Mouse (Mus musculus) lung, postnatal 0 days (tissue): ENCODE measurements around the gene Faap100. TPM values are rescaled to one million over a fixed set of nuclear protein-coding genes. Genes with fewer than 3 reads are reported as not detected.
"Not testable (repeated sequence)": the region's sequence is repeated elsewhere in the genome, so short reads cannot be mapped to it uniquely, and the experiment has no call there.

Experiments
- ATAC-seq: fragments of 200-750 bp; cut with Nextera tagmentation; 2 replicates; pipeline ENCODE4 v1.8.0; 2017; ENCODE audit warnings: moderate library complexity
- DNase-seq: peaks from one replicate; pipeline ENCODE4 v3.0.0-alpha.2; 2016; ENCODE audit warnings: low spot score
- H3K27ac ChIP-seq: fragments of 300-500 bp; sonication (generic); 2 replicates; pipeline ENCODE4 v1.5.1; 2014; ENCODE audit warnings: antibody characterized with exemption, mild to moderate bottlenecking, low read length, mixed read lengths
- H3K27me3 ChIP-seq: fragments of 300-500 bp; sonication (generic); replicated peaks from 2 replicates; pipeline ENCODE4 v1.6.1; 2014; ENCODE audit warnings: low read length, mixed read lengths; ENCODE audit not compliant: insufficient read depth
- H3K36me3 ChIP-seq: fragments of 300-500 bp; sonication (generic); 2 replicates; pipeline ENCODE4 v1.6.1; 2014; ENCODE audit warnings: low read length, mixed read lengths; ENCODE audit not compliant: insufficient read depth
- H3K4me1 ChIP-seq: fragments of 300-500 bp; sonication (generic); 2 replicates; pipeline ENCODE4 v1.6.1; 2014; ENCODE audit warnings: antibody characterized with exemption, low read depth, low read length, mixed read lengths; ENCODE audit not compliant: insufficient read depth
- H3K4me2 ChIP-seq: fragments of 300-500 bp; sonication (generic); replicated peaks from 2 replicates; pipeline ENCODE4 v1.6.1; 2014; ENCODE audit warnings: low read depth, mild to moderate bottlenecking, low read length, moderate library complexity, mixed read lengths
- H3K4me3 ChIP-seq: fragments of 300-500 bp; sonication (generic); 2 replicates; pipeline ENCODE4 v1.5.1; 2014; ENCODE audit warnings: low read depth, low read length
- H3K9ac ChIP-seq: fragments of 300-500 bp; sonication (generic); replicated peaks from 2 replicates; pipeline ENCODE4 v1.6.1; 2014; ENCODE audit warnings: low read depth, mild to moderate bottlenecking
- H3K9me3 ChIP-seq: fragments of 300-500 bp; sonication (generic); 2 replicates; pipeline ENCODE4 v1.6.1; 2016; ENCODE audit warnings: low read length, mixed read lengths
- CTCF ChIP-seq: IDR thresholded peaks from 2 replicates; pipeline ENCODE4 v1.5.1; 2016; ENCODE audit warnings: antibody characterized with exemption, mild to moderate bottlenecking
- EP300 ChIP-seq: IDR thresholded peaks from 2 replicates; pipeline ENCODE4 v1.6.1; 2016; ENCODE audit warnings: antibody characterized with exemption, mild to moderate bottlenecking, control low read depth
- WGBS: fragments of 180-500 bp; shearing (Covaris S2); extraction: QIAGEN DNeasy Blood & Tissue Kit; methylation state at CpG from one replicate; pipeline ENCODE4 v1.1.7; 2014; 5-methylcytosine and 5-hydroxymethylcytosine counted together
- polyA plus RNA-seq: library from polyadenylated mRNA; unstranded; fragments of >200 nt; fragmentation: Nextera tagmentation; extraction: Ambion mirVana; gene quantifications from 2 replicates; pipeline ENCODE4 v1.2.1, GENCODE M21; 2015

Faap100 gene
- polyA plus RNA-seq, 1 experiment from 2014 or later = 18.1 TPM

GRCm38 (mm10) chr11:120349986-120350702 is 28.4 kb downstream of the Faap100 start:
- peak overlapping the region; percentile 100 for H3K27ac ChIP-seq
- peak; percentile 74 for ATAC-seq
- peak overlapping the region; percentile 100 for H3K9ac ChIP-seq
- peaks cover 4% of the 10 kb centered on the region; the same call in 1 of the 2 replicates for H3K36me3 ChIP-seq
- 3% methylated on average over 67 of the region's 68 CpGs for WGBS
- no peaks in the 10 kb centered on the region for H3K27me3 ChIP-seq
- peak overlapping the region; percentile 90 for H3K4me2 ChIP-seq
- TF ChIP-seq CTCF (no peak; the same call in 1 of the 2 replicates), EP300 (no peak; the same call in 1 of the 2 replicates)
- H3K4me3 ChIP-seq = peak overlapping the region; percentile 100
- DNase-seq = peak; percentile 98
- peaks cover 26% of the 10 kb centered on the region for H3K4me1 ChIP-seq
- H3K9me3 ChIP-seq = no peaks in the 10 kb centered on the region

GRCm38 (mm10) chr11:120349371-120349985 is 29.1 kb downstream of the Faap100 start:
- 9% methylated on average over 16 of the region's 16 CpGs for WGBS
- no peak for DNase-seq
- Histone ChIP-seq H3K36me3 (peaks cover 9% of the 10 kb centered on the region; the same call in 1 of the 2 replicates), H3K4me1 (peaks cover 26% of the 10 kb centered on the region), H3K4me2 (peak overlapping the region; percentile 90), H3K4me3 (peak overlapping the region; percentile 100), H3K9ac (peak overlapping the region; percentile 100), H3K27me3 (no peaks in the 10 kb centered on the region), H3K9me3 (no peaks in the 10 kb centered on the region), H3K27ac (peak overlapping the region; percentile 100)
- TF ChIP-seq CTCF (no peak), EP300 (0 out of 2 replicates have a peak, but pooled peaks have one; percentile 33)
- ATAC-seq = peak; percentile 4

- no peak for TF ChIP-seq EP300
- no peak for TF ChIP-seq CTCF
- Histone ChIP-seq H3K4me3 (peak overlapping the region; percentile 100), H3K4me2 (peak overlapping the region; percentile 90), H3K36me3 (peaks cover 9% of the 10 kb centered on the region; the same call in 1 of the 2 replicates), H3K27me3 (no peaks in the 10 kb centered on the region), H3K9me3 (no peaks in the 10 kb centered on the region), H3K9ac (peak overlapping the region; percentile 100), H3K4me1 (peaks cover 26% of the 10 kb centered on the region), H3K27ac (peak overlapping the region; percentile 100)
- WGBS = 7% methylated on average over 34 of the region's 53 CpGs
- ATAC-seq (no peak), DNase-seq (peak; percentile 75)
These were observed 29.7 kb downstream of the Faap100 start for GRCm38 (mm10) chr11:120348684-120349370.

- ATAC-seq (peak; percentile 68), DNase-seq (peak; percentile 91)
- TF ChIP-seq EP300 = no peak
- no peak for TF ChIP-seq CTCF
- H3K9ac ChIP-seq = peak within 1 kb of the TSS; percentile 100
- peak within 1 kb of the TSS; percentile 100 for H3K27ac ChIP-seq
- no peaks in the 10 kb centered on the region for H3K9me3 ChIP-seq
- H3K4me1 ChIP-seq = peaks cover 22% of the 10 kb centered on the region
- H3K4me2 ChIP-seq = peak within 1 kb of the TSS; percentile 90
- H3K36me3 ChIP-seq = peaks cover 9% of the 10 kb centered on the region; the same call in 1 of the 2 replicates
- H3K4me3 ChIP-seq = peak within 1 kb of the TSS; percentile 100
- H3K27me3 ChIP-seq = no peaks in the 10 kb centered on the region
- WGBS = 3% methylated on average over 62 of the region's 103 CpGs
These were observed 30.5 kb downstream of the Faap100 start, which contains the start of gene Actg1 for GRCm38 (mm10) chr11:120347791-120348683. TSS of gene Actg1 (minus strand) at chr11:120348542.

- DNase-seq (peak; percentile 52), ATAC-seq (no peak)
- Histone ChIP-seq H3K9ac (peak overlapping the region; percentile 100), H3K27ac (peak overlapping the region; percentile 100), H3K4me1 (peaks cover 16% of the 10 kb centered on the region), H3K36me3 (peaks cover 9% of the 10 kb centered on the region; the same call in 1 of the 2 replicates), H3K4me2 (peak overlapping the region; percentile 90), H3K4me3 (peak overlapping the region; percentile 100), H3K9me3 (no peaks in the 10 kb centered on the region), H3K27me3 (no peaks in the 10 kb centered on the region)
- 0% methylated on average over 8 of the region's 10 CpGs for WGBS
- TF ChIP-seq CTCF = no peak
- no peak for TF ChIP-seq EP300
These were observed 31.3 kb downstream of the Faap100 start for GRCm38 (mm10) chr11:120347301-120347700.

- 0 out of 2 replicates have a peak overlapping the region, but pooled peaks have one; percentile 16 for H3K9ac ChIP-seq
- H3K4me3 ChIP-seq = peak overlapping the region; percentile 38
- ATAC-seq, H3K27ac ChIP-seq, H3K27me3 ChIP-seq, H3K36me3 ChIP-seq, H3K9me3 ChIP-seq: not testable (repeated sequence)
- WGBS = 24% methylated on average over 8 of the region's 13 CpGs
- H3K4me2 ChIP-seq = peak overlapping the region; percentile 60
- DNase-seq = peak; percentile 4
- H3K4me1 ChIP-seq = peaks cover 10% of the 10 kb centered on the region
These were observed 32.1 kb downstream of the Faap100 start for GRCm38 (mm10) chr11:120346383-120347034.
